In genomic region chr14:57398813-57399427, GRCm38 (mm10) we compare ENCODE assay signal across 8 mouse cellular contexts. TPM values are rescaled to one million over a fixed set of nuclear protein-coding genes. Genes with fewer than 3 reads are reported as not detected.
DNase-seq lines count a peak whose midpoint lies in the region; ATAC-seq and TF ChIP-seq lines count a peak whose summit lies in the region.

No protein-coding gene starts in this region.

- peak overlapping the region; percentile 74 for H3K27ac ChIP-seq in layer of hippocampus, adult 2 months
- H3K27ac ChIP-seq in forebrain, embryonic 16.5 days (ENCODE audit: low read length) = no peak overlapping the region
- peak overlapping the region; percentile 79 for H3K27ac ChIP-seq in kidney, adult 2 months (ENCODE audit: insufficient read depth, low read depth, low read length)
- peak overlapping the region; percentile 2 for H3K27ac ChIP-seq in lung, postnatal 0 days (ENCODE audit: low read length)
- H3K27ac ChIP-seq in stomach, embryonic 15.5 days = peak overlapping the region; percentile 92

- H3K9me3 ChIP-seq in forebrain, embryonic 16.5 days (ENCODE audit: control insufficient read depth, low read length) = no peaks in the 10 kb centered on the region
- no peaks in the 10 kb centered on the region for H3K9me3 ChIP-seq in lung, postnatal 0 days (ENCODE audit: low read length)
- no peaks in the 10 kb centered on the region for H3K9me3 ChIP-seq in stomach, embryonic 15.5 days

- TF ChIP-seq POLR2A in kidney, adult 2 months (IDR thresholded peaks at IDR 0.05; ENCODE audit: low read depth, low read length) = no peak

- no peak overlapping the region for H3K9ac ChIP-seq in forebrain, embryonic 16.5 days (replicated peaks; ENCODE audit: low read depth, low read length)
- H3K9ac ChIP-seq in lung, postnatal 0 days (replicated peaks; ENCODE audit: low read depth) = 0 out of 2 replicates have a peak overlapping the region, but pooled peaks have one; percentile 20
- H3K9ac ChIP-seq in stomach, embryonic 15.5 days = peak overlapping the region; percentile 16; the same call in 1 of the 2 replicates

- WGBS in forebrain, embryonic 16.5 days = 15% methylated on average over 13 of the region's 13 CpGs
- 2% methylated on average over 13 of the region's 13 CpGs for WGBS in kidney, adult 2 months
- 5% methylated on average over 13 of the region's 13 CpGs for WGBS in lung, postnatal 0 days
- 7% methylated on average over 13 of the region's 13 CpGs for WGBS in stomach, embryonic 15.5 days

- H3K36me3 ChIP-seq in forebrain, embryonic 16.5 days (ENCODE audit: control insufficient read depth, insufficient read depth) = no peaks in the 10 kb centered on the region
- H3K36me3 ChIP-seq in kidney, adult 2 months (ENCODE audit: control insufficient read depth, insufficient read depth, low read length) = no peaks in the 10 kb centered on the region
- no peaks in the 10 kb centered on the region for H3K36me3 ChIP-seq in lung, postnatal 0 days (ENCODE audit: insufficient read depth, low read length)
- no peaks in the 10 kb centered on the region for H3K36me3 ChIP-seq in stomach, embryonic 15.5 days

- peak overlapping the region; percentile 69 for H3K4me2 ChIP-seq in forebrain, embryonic 16.5 days (ENCODE audit: low read length)
- H3K4me2 ChIP-seq in lung, postnatal 0 days (replicated peaks; ENCODE audit: low read depth, low read length) = peak overlapping the region; percentile 83
- peak overlapping the region; percentile 93 for H3K4me2 ChIP-seq in stomach, embryonic 15.5 days

- TF ChIP-seq CTCF in layer of hippocampus, adult 2 months (conservative IDR thresholded peaks at IDR 0.05) = no peak
- no peak for TF ChIP-seq CTCF in kidney, adult 2 months (conservative IDR thresholded peaks at IDR 0.05; ENCODE audit: insufficient read depth, insufficient read length, low read depth, low read length)
- no peak for TF ChIP-seq CTCF in lung, postnatal 0 days (IDR thresholded peaks at IDR 0.05)

- 0 out of 2 replicates have a peak, but pooled peaks cover 5% of the 10 kb centered on the region for H3K4me1 ChIP-seq in forebrain, embryonic 16.5 days (replicated peaks; ENCODE audit: control insufficient read depth, insufficient read depth, low read length)
- H3K4me1 ChIP-seq in kidney, adult 2 months (ENCODE audit: control insufficient read depth, insufficient read depth, low read length) = peaks cover 6% of the 10 kb centered on the region
- no peaks in the 10 kb centered on the region; the same call in 1 of the 2 replicates for H3K4me1 ChIP-seq in lung, postnatal 0 days (ENCODE audit: insufficient read depth, low read depth, low read length)
- no peaks in the 10 kb centered on the region for H3K4me1 ChIP-seq in stomach, embryonic 15.5 days

- peak overlapping the region; percentile 69 for H3K4me3 ChIP-seq in layer of hippocampus, adult 2 months
- peak overlapping the region; percentile 56 for H3K4me3 ChIP-seq in forebrain, embryonic 16.5 days (replicated peaks; ENCODE audit: low read length)
- H3K4me3 ChIP-seq in kidney, adult 2 months (ENCODE audit: insufficient read depth, low read depth, low read length) = peak overlapping the region; percentile 66
- H3K4me3 ChIP-seq in lung, postnatal 0 days (ENCODE audit: low read depth, low read length) = peak overlapping the region; percentile 63
- H3K4me3 ChIP-seq in stomach, embryonic 15.5 days (replicated peaks) = peak overlapping the region; percentile 69

- peak; percentile 24 for ATAC-seq in forebrain, embryonic 16.5 days
- ATAC-seq in lung, postnatal 0 days = peak; percentile 65
- ATAC-seq in stomach, embryonic 15.5 days (ENCODE audit: insufficient read depth, low FRiP score, low read depth) = peak; percentile 36

- TF ChIP-seq EP300 in lung, postnatal 0 days (IDR thresholded peaks at IDR 0.05) = peak; percentile 45; the same call in 1 of the 2 replicates

- H3K27me3 ChIP-seq in forebrain, embryonic 16.5 days (replicated peaks; ENCODE audit: control insufficient read depth, insufficient read depth, low read length) = no peaks in the 10 kb centered on the region
- H3K27me3 ChIP-seq in kidney, adult 2 months (replicated peaks; ENCODE audit: control insufficient read depth, insufficient read depth, low read length) = no peaks in the 10 kb centered on the region
- no peaks in the 10 kb centered on the region for H3K27me3 ChIP-seq in lung, postnatal 0 days (replicated peaks; ENCODE audit: insufficient read depth, low read length)
- no peaks in the 10 kb centered on the region for H3K27me3 ChIP-seq in stomach, embryonic 15.5 days (replicated peaks)

- DNase-seq in layer of hippocampus, adult 2 months (ENCODE audit: low spot score in 2 of 2) = no peak
- no peak for DNase-seq in layer of hippocampus, adult 9-10 months (ENCODE audit: low spot score)
- DNase-seq in NIH3T3 (ENCODE audit: low read depth) (peak; percentile 42), MN1 (ENCODE audit: low spot score) (no peak)
- DNase-seq in kidney, adult 2 months = peak; percentile 64
- peak; percentile 82 for DNase-seq in lung, postnatal 0 days (ENCODE audit: low spot score)

RNA-seq across cellular contexts. Expression of gene Cryl1, which starts 0.6 kb away (rescaled TPM):
- 10 to 100 TPM; 18.2 to 21.5 TPM for total RNA-seq in layer of hippocampus, adult 2 months (2021)
- polyA plus RNA-seq in forebrain, embryonic 16.5 days (2015; fragmentation: Nextera tagmentation; extraction: Ambion mirVana) = 8.4 TPM in 2 replicates
- polyA plus RNA-seq in kidney, adult 2 months (2012; rRNA removed) = 577 and 580 TPM in 2 replicates
- 16.0 and 17.5 TPM in 2 replicates for polyA plus RNA-seq in lung, postnatal 0 days (2015; fragmentation: Nextera tagmentation; extraction: Ambion mirVana)
- polyA plus RNA-seq in stomach, embryonic 15.5 days (2015; fragmentation: Nextera tagmentation; extraction: Ambion mirVana) = 37.6 and 44.5 TPM in 2 replicates

RNA-seq across cellular contexts. Expression of gene Ift88, which starts 24.9 kb away (rescaled TPM):
- 10 to 100 TPM; 14.8 to 17.7 TPM for total RNA-seq in layer of hippocampus, adult 2 months (2021)
- polyA plus RNA-seq in forebrain, embryonic 16.5 days (2015; fragmentation: Nextera tagmentation; extraction: Ambion mirVana) = 13.8 and 15.3 TPM in 2 replicates
- polyA plus RNA-seq in kidney, adult 2 months (2012; rRNA removed) = 5.9 and 6.7 TPM in 2 replicates
- 11.0 and 14.8 TPM in 2 replicates for polyA plus RNA-seq in lung, postnatal 0 days (2015; fragmentation: Nextera tagmentation; extraction: Ambion mirVana)
- polyA plus RNA-seq in stomach, embryonic 15.5 days (2015; fragmentation: Nextera tagmentation; extraction: Ambion mirVana) = 11.3 and 12.8 TPM in 2 replicates

Comparison
In these comparisons a context has a peak if more than half of its experiments do, and no peak if none do; other contexts are left out.
1. DNase-seq: peak in NIH3T3 (single experiment), kidney, adult 2 months (single experiment) and lung, postnatal 0 days (single experiment); none in layer of hippocampus, adult 2 months (0 of 2), layer of hippocampus, adult 9-10 months (single experiment) and MN1 (single experiment).
2. RNA of gene Cryl1, which starts 0.6 kb away (polyA plus RNA-seq): 577 to 580 TPM in kidney, adult 2 months; 37.6 to 44.5 TPM in stomach, embryonic 15.5 days, 16.0 to 17.5 TPM in lung, postnatal 0 days and 8.4 TPM in forebrain, embryonic 16.5 days; every median in the first group is over 10 times any median in the second.
3. Peak in every context shown above with its lines, with median percentiles within 50 percentile points of each other: H3K4me3 ChIP-seq, ATAC-seq and H3K4me2 ChIP-seq.